Mouse (Mus musculus) adipocyte (in vitro differentiated cells): ENCODE measurements around the gene Pabpc5.

Source experiments
- DNase-seq: peaks from one replicate; pipeline ENCODE4 v3.0.0-alpha.2; 2016; ENCODE audit warnings: low spot score

Gene Pabpc5

DNA sequence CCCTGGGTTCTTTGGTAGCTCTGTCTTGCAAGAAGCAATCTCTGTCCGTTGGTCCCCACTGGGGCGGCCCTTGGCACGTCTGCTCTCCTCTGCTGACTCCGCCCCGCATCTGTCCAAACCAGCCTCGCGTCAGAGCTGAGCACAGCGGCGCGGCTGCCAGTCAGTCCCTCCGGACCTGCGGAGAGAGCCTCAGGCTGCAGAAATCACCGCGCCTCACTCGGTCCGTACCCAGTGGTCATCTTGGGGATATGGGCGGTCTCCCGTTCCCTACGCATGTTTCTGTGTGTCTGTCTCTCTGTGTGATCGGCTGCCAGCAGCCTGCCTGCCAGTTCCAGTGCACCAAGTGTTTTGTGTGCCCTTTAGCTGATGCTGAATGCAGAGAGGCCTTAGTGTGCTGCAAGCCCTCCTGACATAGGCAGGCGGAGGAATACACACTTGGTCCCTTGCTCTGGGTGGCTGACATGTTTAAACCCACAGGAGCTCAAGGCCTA is at the start of gene Pabpc5:
Gene Pabpc5 (plus strand): TSS at position 116 of the 491 bp plus-strand sequence.
- no peak for DNase-seq

DNA sequence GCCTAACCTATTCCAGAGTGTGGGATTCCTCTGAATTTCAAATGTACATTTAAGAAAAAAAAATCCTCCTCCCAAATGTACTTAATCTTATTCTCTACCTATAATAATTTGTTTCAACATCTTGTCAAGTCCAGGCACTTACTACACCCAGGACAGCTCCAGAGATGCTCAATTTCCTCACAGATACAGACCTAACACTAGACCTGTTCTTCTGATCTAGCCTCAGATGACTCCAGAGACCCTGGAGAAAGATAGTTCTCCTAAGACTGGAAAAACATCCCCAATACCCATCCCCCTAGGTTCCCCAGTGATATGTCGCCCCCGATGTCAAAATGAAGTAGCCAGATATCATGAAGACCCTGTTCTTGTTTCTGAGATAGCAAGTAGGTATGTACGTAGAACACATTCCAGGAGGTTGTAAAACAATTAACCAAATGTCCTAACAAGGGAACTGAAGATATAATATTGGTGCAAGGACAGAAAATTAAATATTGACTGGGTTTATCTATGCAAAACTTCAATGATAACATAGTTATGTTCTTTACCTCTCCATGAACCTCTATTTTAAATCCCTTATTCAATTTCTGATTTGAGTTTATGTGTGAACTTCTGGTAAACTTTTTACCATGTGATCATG is 39.9 kb upstream of the Pabpc5 start:
- no peak for DNase-seq

- DNase-seq, result no peak
Measured at GRCm38 (mm10) chrX:119888326-119888920, 38.6 kb upstream of the Pabpc5 start.

GRCm38 (mm10) chrX:119927852-119928251 is 856 bp downstream of the Pabpc5 start:
- DNase-seq, result no peak
